Mouse (Mus musculus) C3H10T1/2 (cell line): ENCODE data around the gene Smim13. TPM values are rescaled to one million over a fixed set of nuclear protein-coding genes. Genes with fewer than 3 reads are reported as not detected.

Experiments
- polyA plus RNA-seq, 2 experiments: library from polyadenylated mRNA; unstranded; fragments of >200 nt; fragmentation: generic; extraction: Trizol; gene quantifications; one replicate each; pipeline ENCODE4 v1.2.1; 2012; ENCODE audit warnings: missing spikeins in 2 of 2

Smim13 gene
- 1 to 10 TPM in 1 of 2 experiments, under 1 TPM in 1; 0.88 to 5.4 TPM for polyA plus RNA-seq

DNA sequence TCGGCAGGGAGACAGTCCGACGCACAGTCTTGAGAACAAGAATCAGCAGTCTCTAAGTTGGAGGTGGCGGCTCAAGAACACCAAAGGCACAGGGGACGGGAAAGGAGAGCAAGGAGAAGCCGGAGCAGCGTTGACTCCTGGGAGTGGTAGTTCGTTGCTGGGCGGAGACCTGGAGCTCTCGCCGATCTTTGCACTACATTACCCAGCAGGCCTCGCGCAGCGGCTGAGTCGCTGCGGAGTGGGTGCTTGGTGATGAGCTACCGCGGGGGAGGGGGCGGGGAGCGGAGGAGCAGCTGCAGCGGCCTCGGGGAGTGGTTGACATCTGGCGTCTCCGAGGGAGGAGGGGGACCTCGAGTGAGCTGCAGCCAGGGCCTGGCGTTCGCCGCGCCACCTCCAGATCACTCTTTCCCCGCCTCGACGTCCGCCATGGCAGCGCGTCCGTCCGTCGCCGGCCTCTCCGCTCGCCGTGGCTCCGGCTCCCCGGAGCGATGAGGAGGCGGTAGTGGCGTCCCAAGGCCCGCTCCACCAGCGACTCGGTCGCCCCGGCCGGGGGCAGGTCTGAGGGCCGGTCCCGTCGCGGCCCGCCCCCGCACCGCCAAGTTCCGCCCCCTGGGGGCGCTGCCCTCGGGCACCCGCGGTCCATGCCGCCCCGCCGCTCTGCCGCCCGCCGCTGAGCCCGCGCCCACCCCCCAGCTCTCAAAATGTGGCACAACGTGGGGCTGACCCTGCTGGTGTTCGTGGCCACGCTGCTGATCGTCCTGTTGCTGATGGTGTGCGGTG lies at the start of gene Smim13:
TSS of gene Smim13 (plus strand) at position 307 of the 780 bp plus-strand sequence.

DNA sequence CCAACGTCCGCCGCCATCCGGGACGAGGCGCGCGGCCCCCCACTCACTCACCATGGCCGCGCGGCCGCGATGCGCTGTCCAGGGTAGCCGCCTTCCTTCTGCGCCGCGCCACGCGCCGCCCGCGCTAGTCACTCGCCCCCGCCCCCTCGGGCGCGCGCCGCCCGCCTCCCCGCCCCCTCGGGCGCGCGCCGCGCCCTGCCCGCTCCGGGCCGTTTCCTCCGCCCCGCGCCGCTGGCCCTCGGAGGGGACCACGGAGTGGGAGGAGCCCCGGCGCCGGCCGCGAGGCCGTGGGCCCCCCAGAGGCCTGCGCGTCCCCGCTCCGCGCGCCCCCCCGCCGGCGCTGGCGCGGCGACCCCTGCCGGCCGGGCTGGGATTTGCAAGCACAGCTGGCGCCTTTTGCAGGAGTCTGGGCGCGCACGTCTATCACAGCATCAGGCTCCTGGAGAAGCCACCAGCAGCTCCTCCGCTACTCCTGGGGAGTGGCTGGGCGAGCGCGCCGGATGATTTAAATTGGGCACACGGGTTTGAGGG lies 29.3 kb upstream of the Smim13 start, which contains the start of gene Elovl2:
TSS of gene Elovl2 (minus strand) at position 102 of the 531 bp plus-strand sequence.

DNA sequence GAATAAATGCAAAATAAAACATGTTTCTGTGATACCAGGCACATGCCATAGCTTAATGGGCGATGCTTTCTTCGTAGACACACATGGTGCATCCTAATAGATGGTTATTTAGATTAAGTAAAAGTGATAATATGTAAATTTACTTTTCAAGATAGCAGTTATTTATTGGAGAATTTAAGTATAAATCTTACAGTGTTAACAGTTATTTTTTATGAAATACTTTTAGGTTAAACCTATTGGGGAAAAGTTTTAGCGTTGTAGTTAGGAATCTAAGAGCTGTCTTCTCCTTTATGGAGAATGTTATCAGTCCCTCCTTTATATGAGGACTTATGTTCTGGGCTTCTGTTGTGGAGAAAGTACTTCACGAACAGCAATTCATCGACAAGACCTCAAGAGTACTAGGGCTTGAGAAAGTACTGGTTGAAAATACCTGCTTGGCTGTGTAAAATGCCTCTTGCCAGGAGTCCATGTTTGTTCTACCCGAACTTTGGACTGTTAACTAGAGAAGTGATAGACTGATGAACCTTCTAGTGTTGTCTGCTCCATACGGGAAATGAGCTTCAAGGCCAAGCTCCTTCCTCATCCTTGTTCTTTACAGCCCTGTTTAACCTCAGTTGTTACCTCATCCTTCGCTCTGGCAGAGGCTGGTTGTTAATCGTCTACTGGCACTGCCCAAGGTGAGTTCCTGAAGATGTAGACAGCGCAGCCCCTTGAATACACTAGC lies 24.4 kb downstream of the Smim13 start, which contains the start of gene Gm17364:
TSS of gene Gm17364 (minus strand) at position 51 of the 724 bp plus-strand sequence.

Other genes with a start within 250 kb of the Smim13 start
- gene Pak1ip1, start 248.8 kb upstream of the Smim13 start, polyA plus RNA-seq: 10 to 100 TPM; 16.2 to 36.5 TPM
- 100 to 1,000 TPM; 182 to 217 TPM for gene Tmem14c, start 233.6 kb upstream of the Smim13 start, polyA plus RNA-seq
- gene Mak, start 170.1 kb upstream of the Smim13 start, polyA plus RNA-seq: under 1 TPM in 1 of 2 experiments, not detected in 1; 0.08 TPM
- gene Gcm2, start 138.8 kb upstream of the Smim13 start, polyA plus RNA-seq: not detected
- not detected for gene Sycp2l, start 135.5 kb upstream of the Smim13 start, polyA plus RNA-seq
- not detected for gene Elovl2, start 29.4 kb upstream of the Smim13 start, polyA plus RNA-seq
- not detected for gene Gm17364, start 24.1 kb downstream of the Smim13 start, polyA plus RNA-seq
- gene Nedd9, start 237.5 kb downstream of the Smim13 start, polyA plus RNA-seq: 1 to 10 TPM in 1 of 2 experiments, under 1 TPM in 1; 0.81 to 6.1 TPM